Mouse (Mus musculus): ENCODE data around the gene Zscan10.

- TF ChIP-seq USF1 (IDR thresholded peaks at IDR 0.05; ENCODE audit: low read depth) (no peak), TCF12 (IDR thresholded peaks at IDR 0.05; ENCODE audit: insufficient read depth, poor library complexity, severe bottlenecking) (no peak), MYOG (IDR thresholded peaks at IDR 0.05; ENCODE audit: control insufficient read depth in 1 of 3, insufficient read depth in 1 of 3, insufficient read length in 2 of 3, low read depth in 2 of 3) (no peak), POLR2A (IDR thresholded peaks at IDR 0.05; ENCODE audit: insufficient read length, low read depth) (no peak), E2F4 (IDR thresholded peaks at IDR 0.05; ENCODE audit: insufficient read depth) (no peak), POLR2AphosphoS2 (IDR thresholded peaks at IDR 0.05; ENCODE audit: insufficient read length, low read depth) (no peak), REST (IDR thresholded peaks at IDR 0.05; ENCODE audit: insufficient read depth, insufficient read length) (no peak), MAX (IDR thresholded peaks at IDR 0.05; ENCODE audit: low read depth) (no peak)
Observed at GRCm38 (mm10) chr17:23592926-23593300, 7.7 kb upstream of the Zscan10 start.
